Mouse (Mus musculus) limb, embryonic 13.5 days (tissue): ENCODE measurements at regions not wholly inside any gene's neighbourhood (a gene's known extent, or its start where the extent isn't known, plus 50 kb on each side); places are given as distances from the start of the nearest gene placed in this dataset.

ENCODE experiments used
- ATAC-seq: fragments of 200-750 bp; cut with Nextera tagmentation; 2 replicates; pipeline ENCODE4 v1.8.0; 2017; ENCODE audit warnings: low read depth, moderate number of reproducible peaks, moderate TSS enrichment; ENCODE audit not compliant: low FRiP score
- H3K27ac ChIP-seq: fragments of 300-500 bp; sonication (generic); 2 replicates; pipeline ENCODE4 v1.5.1; 2015; ENCODE audit warnings: inconsistent platforms, mild to moderate bottlenecking, moderate library complexity
- H3K27me3 ChIP-seq: fragments of 300-500 bp; sonication (generic); 2 replicates; pipeline ENCODE4 v1.6.1; 2015; ENCODE audit warnings: mild to moderate bottlenecking, inconsistent platforms
- H3K36me3 ChIP-seq: fragments of 300-500 bp; sonication (generic); 2 replicates; pipeline ENCODE4 v1.6.1; 2015; ENCODE audit warnings: inconsistent platforms, mild to moderate bottlenecking, moderate library complexity
- H3K4me1 ChIP-seq: fragments of 300-500 bp; sonication (generic); 2 replicates; pipeline ENCODE4 v1.6.1; 2015; ENCODE audit warnings: inconsistent platforms
- H3K4me2 ChIP-seq: fragments of 300-500 bp; sonication (generic); replicated peaks from 2 replicates; pipeline ENCODE4 v1.6.1; 2015; ENCODE audit warnings: inconsistent platforms, mild to moderate bottlenecking, moderate library complexity
- H3K4me3 ChIP-seq: fragments of 300-500 bp; sonication (generic); 2 replicates; pipeline ENCODE4 v1.5.1; 2015; ENCODE audit warnings: moderate library complexity, mild to moderate bottlenecking, inconsistent platforms
- H3K9ac ChIP-seq: fragments of 300-500 bp; sonication (generic); 2 replicates; pipeline ENCODE4 v1.6.1; 2015; ENCODE audit warnings: mild to moderate bottlenecking, inconsistent platforms
- H3K9me3 ChIP-seq: fragments of 300-500 bp; sonication (generic); 2 replicates; pipeline ENCODE4 v1.6.1; 2016; ENCODE audit warnings: inconsistent platforms
- WGBS: fragments of 180-500 bp; shearing (Covaris S2); methylation state at CpG from one replicate; pipeline ENCODE4 v1.1.7; 2015; 5-methylcytosine and 5-hydroxymethylcytosine counted together

DNA sequence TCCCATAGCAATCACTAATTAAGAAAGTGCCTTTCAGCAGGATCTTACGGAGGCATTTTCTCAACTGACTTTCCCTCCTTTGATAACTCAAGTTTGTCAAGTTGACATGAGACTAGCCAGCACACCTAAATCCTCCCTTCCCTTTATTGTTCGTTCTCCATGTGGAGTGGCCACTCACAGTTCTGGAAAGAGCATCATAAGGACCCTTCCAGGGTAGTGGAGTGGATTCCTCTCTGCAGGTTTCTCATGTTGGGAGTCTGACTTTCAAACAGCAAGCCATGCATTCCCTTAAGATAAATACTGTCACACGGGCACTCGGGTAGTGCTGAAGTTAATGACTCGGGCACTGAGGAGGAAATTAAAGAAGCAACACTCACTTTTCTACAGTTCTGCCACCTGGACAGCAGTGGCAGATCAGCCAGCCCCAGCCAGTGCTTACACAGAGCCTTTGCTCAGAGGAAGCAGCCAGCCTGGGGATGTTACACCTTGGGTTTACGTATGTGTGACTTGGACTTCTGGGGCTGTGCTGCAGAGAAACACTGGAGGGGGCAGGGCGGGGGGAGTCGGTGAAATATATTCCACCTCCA, 432.8 kb upstream of the Kazn start:
- no peak for ATAC-seq
- no peaks in the 10 kb centered on the region for H3K36me3 ChIP-seq
- WGBS, result 53% methylated on average over 8 of the region's 8 CpGs
- H3K4me2 ChIP-seq, result no peak overlapping the region
- no peak overlapping the region for H3K4me3 ChIP-seq
- peaks cover 35% of the 10 kb centered on the region for H3K4me1 ChIP-seq
- H3K27me3 ChIP-seq, result no peaks in the 10 kb centered on the region
- H3K27ac ChIP-seq, result no peak overlapping the region
- H3K9me3 ChIP-seq, result no peaks in the 10 kb centered on the region
- no peak overlapping the region for H3K9ac ChIP-seq

DNA sequence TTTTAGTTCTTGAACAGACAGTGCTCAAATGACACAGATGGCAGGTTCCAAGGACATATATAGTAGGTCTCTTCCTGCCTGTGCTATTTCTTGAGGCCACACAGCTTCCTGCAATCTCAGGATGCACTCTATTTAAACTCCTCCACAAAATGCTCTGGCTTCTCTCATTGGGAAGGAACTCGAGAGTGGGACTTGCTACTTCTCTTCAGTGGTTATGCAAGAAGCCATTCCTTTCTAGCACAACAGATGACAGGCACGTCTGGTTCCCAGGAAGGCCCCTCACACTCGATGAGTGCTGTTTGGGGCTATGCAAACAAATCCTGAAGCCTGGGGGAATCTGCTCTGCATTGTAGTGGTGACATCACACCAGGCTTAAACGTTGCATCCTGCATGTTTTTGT, 425.6 kb upstream of the Kazn start:
- no peaks in the 10 kb centered on the region for H3K4me1 ChIP-seq
- 55% methylated on average over 4 of the region's 4 CpGs for WGBS
- H3K36me3 ChIP-seq, result no peaks in the 10 kb centered on the region
- ATAC-seq, result no peak
- no peak overlapping the region for H3K27ac ChIP-seq
- H3K9me3 ChIP-seq, result no peaks in the 10 kb centered on the region
- no peak overlapping the region for H3K9ac ChIP-seq
- H3K4me3 ChIP-seq, result no peak overlapping the region
- no peaks in the 10 kb centered on the region for H3K27me3 ChIP-seq
- H3K4me2 ChIP-seq, result no peak overlapping the region

DNA sequence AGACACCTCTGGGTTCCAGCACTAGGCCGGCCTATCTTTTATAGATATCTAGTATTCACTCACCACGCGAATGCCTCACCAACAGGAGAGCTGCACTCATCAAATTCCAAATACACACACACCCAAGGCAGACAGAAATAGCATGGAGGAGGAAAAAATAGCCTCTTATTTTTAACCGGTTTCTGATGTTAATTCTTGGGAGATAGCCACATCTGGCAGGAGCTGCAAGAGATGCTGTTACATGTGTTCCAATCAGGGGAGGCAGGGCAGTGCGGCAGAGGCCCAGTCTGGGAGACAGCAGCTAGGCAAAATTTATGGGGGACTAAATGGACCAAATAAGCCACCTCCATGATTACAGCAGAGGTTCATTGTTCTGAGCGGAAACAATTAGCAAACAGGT, 419.0 kb upstream of the Kazn start:
- 68% methylated on average over 6 of the region's 6 CpGs for WGBS

DNA sequence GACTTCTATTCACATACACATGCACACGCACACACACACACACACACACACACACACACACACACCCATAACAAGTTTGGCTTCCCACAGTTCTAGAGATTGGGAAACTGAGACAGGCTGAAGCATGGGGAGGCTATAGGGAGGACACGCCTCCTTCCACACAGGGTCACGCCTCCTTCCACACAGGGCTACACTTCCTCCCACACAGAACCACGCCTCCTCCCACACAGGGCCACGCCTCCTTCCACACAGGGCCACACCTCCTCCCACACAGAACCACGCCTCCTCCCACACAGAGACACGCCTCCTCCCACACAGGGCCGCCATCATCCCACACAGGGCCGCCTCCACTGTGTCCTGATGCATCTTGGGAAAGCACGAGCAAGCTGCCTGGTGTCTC, 401.9 kb upstream of the Kazn start:
- Histone ChIP-seq H3K4me2 (no peak overlapping the region), H3K4me3 (no peak overlapping the region), H3K9ac (no peak overlapping the region), H3K27ac (no peak overlapping the region), H3K27me3 (no peaks in the 10 kb centered on the region), H3K9me3 (no peaks in the 10 kb centered on the region), H3K36me3 (no peaks in the 10 kb centered on the region), H3K4me1 (peaks cover 7% of the 10 kb centered on the region)
- ATAC-seq, result peak; percentile 18
- 85% methylated on average over 10 of the region's 10 CpGs for WGBS

More for the DNA sequence above, 419.0 kb upstream of the Kazn start:
- Histone ChIP-seq H3K27me3 (no peaks in the 10 kb centered on the region), H3K36me3 (no peaks in the 10 kb centered on the region), H3K4me3 (no peak overlapping the region), H3K4me2 (no peak overlapping the region), H3K9me3 (no peaks in the 10 kb centered on the region), H3K27ac (no peak overlapping the region), H3K9ac (no peak overlapping the region), H3K4me1 (no peaks in the 10 kb centered on the region)
- no peak for ATAC-seq

DNA sequence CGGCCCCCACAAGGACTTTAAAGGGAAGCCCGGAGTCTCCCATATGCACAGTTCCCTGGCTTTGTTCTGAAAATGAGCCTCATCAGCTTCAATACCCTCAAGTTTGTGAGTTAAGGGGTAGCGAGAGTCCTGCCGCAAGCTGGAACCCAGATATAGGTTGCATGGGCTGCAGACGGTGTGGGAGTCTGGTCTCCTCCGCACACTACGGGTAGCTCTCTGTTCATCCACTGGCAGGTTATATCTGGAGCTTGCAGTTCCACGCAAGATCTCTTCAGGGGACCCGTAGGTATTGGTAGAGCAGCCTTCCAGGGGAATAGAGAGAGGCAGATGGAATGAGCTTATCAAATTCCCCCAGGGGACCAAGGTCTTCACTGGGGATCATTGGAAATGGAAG, 400.1 kb upstream of the Kazn start:
- Histone ChIP-seq H3K36me3 (no peaks in the 10 kb centered on the region), H3K9ac (no peak overlapping the region), H3K4me2 (no peak overlapping the region), H3K4me1 (peaks cover 11% of the 10 kb centered on the region), H3K4me3 (no peak overlapping the region), H3K27me3 (no peaks in the 10 kb centered on the region), H3K9me3 (no peaks in the 10 kb centered on the region), H3K27ac (no peak overlapping the region)
- 70% methylated on average over 9 of the region's 9 CpGs for WGBS
- no peak; the same call in 1 of the 2 replicates for ATAC-seq

DNA sequence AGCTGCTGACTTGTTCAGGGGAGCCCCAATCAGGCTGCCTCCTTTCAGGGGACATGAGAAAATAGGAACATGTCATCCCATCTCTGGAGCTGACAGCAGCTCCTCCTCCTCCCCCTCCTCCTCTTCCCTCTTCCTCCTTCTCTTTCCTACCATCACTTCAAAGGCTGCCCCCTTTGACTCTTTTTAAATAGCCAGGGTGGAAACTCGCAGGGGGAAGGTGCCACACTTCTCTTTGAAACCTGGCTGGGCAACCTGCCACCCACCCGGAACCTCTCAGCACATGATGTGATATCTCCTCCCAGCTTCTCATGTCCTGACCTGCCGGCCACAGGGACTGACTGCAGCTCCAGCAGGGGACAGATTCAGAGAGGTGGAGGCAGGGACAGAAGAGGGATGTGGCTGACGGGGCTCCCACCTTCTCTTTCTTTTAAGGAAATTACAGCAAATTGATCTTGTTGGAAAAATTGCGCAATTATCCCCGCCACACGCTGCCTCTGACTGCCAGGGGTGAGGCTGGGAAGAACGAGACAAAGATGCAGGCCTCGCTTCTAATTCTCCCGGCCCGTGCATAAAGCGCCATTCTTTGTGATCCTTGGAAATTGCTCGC, 399.6 kb upstream of the Kazn start:
- no peak for ATAC-seq
- Histone ChIP-seq H3K4me2 (no peak overlapping the region), H3K9me3 (no peaks in the 10 kb centered on the region), H3K36me3 (no peaks in the 10 kb centered on the region), H3K27me3 (no peaks in the 10 kb centered on the region), H3K4me3 (no peak overlapping the region), H3K4me1 (peaks cover 16% of the 10 kb centered on the region), H3K27ac (no peak overlapping the region), H3K9ac (no peak overlapping the region)
- 33% methylated on average over 13 of the region's 13 CpGs for WGBS

DNA sequence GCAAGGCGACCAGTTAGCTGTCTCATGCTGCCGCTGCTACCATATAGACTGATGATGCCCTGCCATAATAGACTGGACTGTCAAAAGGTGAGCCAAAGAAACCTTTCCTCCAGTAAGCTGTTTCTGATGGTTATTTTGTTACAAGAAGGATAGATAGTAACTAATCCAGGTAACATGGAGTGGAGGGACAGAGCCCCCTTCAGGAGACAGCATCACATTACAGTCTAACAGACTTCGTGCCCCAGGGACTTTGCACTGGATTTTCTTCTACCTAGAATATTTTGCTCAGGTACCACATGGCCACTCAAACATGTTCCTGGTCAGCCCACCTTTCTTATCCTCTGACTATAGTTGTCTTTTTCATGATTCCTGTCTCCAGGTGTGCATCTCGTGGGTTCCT, 398.9 kb upstream of the Kazn start:
- Histone ChIP-seq H3K36me3 (no peaks in the 10 kb centered on the region), H3K9me3 (no peaks in the 10 kb centered on the region), H3K27ac (no peak overlapping the region), H3K4me3 (no peak overlapping the region), H3K27me3 (no peaks in the 10 kb centered on the region), H3K4me1 (peaks cover 19% of the 10 kb centered on the region), H3K9ac (no peak overlapping the region), H3K4me2 (no peak overlapping the region)
- WGBS, result 89% methylated on average over 4 of the region's 4 CpGs
- ATAC-seq, result no peak

DNA sequence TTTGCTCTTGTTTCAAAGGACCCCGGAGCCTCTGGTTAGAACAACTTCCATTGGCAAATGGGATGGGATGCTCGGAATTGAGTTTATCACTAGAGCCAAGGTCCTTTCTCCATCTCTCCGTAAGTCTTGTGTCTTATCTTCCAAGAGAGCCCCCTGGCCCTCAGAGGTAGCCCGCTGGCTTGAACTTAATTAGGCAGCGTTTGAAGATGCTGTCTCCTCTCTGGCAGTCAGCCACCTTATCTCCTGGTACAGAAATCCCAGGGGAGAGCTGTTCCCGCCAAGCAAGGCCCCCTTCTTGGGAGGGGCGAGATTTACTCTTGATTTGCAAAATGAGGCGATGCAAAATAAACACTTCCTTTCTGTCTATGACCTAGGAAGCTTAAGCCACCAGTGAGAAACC, 395.2 kb upstream of the Kazn start:
- Histone ChIP-seq H3K4me3 (no peak overlapping the region), H3K36me3 (no peaks in the 10 kb centered on the region), H3K27me3 (no peaks in the 10 kb centered on the region), H3K4me2 (no peak overlapping the region), H3K4me1 (peaks cover 19% of the 10 kb centered on the region), H3K9me3 (no peaks in the 10 kb centered on the region), H3K27ac (no peak overlapping the region), H3K9ac (no peak overlapping the region)
- WGBS, result 73% methylated on average over 8 of the region's 8 CpGs
- ATAC-seq, result no peak

DNA sequence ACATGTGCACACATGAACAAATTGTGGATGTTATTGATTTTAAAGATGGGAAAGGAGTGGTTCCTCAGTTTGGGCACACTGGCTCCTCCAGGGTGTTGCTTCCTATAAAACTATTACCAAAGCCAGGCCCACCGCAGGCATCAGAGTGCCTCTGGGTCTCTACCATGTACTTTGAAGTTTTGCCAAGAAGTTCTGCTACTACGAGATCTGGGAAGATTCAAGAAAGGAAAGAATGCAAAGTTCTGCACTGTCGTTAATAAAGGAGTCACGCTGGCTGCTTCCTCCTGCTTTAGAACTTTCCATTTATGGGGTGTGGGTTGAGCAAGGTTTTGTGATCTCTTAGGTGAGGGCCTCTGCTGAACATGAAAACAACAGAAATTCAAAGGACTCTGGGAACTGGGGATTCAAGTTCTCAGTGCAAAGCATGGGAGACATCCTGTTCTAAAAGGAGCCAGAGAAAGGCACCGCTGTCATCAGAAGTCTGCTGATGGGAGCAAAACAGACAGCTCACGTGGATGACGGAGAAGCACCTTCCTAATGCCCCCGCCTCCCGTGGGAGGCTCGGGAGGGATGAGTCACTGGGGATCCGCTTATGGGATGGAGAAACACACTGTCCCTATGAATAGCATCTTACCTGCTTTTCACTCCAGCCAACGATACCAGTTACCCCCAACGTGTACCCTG, 394.6 kb upstream of the Kazn start:
- H3K27me3 ChIP-seq, result no peaks in the 10 kb centered on the region
- no peak for ATAC-seq
- H3K36me3 ChIP-seq, result no peaks in the 10 kb centered on the region
- no peaks in the 10 kb centered on the region for H3K9me3 ChIP-seq
- no peak overlapping the region for H3K4me2 ChIP-seq
- 56% methylated on average over 13 of the region's 13 CpGs for WGBS
- no peak overlapping the region for H3K9ac ChIP-seq
- no peak overlapping the region; the same call in 1 of the 2 replicates for H3K27ac ChIP-seq
- peaks cover 14% of the 10 kb centered on the region for H3K4me1 ChIP-seq
- no peak overlapping the region for H3K4me3 ChIP-seq

DNA sequence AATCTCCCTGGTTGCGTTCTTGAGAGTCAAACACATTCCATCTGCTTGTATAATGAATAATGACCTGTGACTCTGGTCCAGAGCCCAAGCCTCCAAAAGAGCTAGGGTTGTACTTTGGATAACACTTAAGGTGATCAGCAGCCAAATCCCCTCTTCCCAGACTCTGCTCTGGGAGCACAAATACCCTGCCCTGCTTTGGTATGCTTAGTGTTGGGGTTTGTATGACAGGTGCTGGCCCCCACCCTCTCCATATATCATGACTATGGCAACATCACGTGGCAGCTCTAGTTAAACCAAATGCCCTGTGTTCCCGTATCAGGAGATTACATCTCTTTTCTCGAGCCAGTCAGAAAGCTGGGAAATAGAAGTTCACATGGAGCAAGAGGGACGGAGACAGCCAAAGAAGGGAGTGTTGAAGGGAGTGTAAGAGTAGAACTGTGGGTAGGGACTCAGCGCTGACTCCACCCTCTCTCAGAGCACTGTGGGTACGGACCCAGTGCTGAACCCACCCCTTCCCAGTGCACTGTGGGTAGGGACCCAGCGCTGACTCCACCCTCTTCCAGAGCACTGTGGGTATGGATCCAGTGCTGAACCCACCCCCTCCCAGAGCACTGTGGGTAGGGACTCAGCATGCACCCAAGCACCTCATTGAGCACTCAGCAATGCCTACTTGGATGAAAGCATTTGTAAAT, 387.4 kb upstream of the Kazn start:
- Histone ChIP-seq H3K27me3 (no peaks in the 10 kb centered on the region), H3K36me3 (no peaks in the 10 kb centered on the region), H3K27ac (no peak overlapping the region), H3K4me1 (peaks cover 12% of the 10 kb centered on the region), H3K9me3 (no peaks in the 10 kb centered on the region), H3K4me3 (no peak overlapping the region), H3K9ac (no peak overlapping the region), H3K4me2 (no peak overlapping the region)
- ATAC-seq, result peak; percentile 55; the same call in 1 of the 2 replicates
- WGBS, result 68% methylated on average over 8 of the region's 8 CpGs

DNA sequence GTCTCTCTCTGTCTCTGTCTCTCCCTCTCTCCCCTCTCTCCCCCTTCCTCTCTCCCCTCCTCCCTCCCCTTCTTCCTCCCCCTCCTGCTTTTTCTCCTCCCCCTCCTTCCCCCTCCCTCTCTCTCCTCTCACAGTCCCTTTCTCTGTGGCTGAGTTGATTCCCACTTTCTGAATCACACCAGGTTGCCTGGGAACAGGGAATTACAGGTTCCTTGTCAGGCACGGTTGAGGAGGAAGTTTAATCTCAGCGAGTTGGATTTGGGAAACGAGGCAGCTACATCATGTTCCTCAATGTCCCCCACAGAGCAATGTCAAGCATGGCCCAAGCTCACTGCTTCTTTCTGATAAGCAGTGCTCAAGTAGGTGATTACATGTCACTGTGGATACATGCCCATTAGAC, 386.3 kb upstream of the Kazn start:
- Histone ChIP-seq H3K4me1 (peaks cover 14% of the 10 kb centered on the region), H3K9me3 (no peaks in the 10 kb centered on the region), H3K36me3 (no peaks in the 10 kb centered on the region), H3K27ac (no peak overlapping the region), H3K4me2 (no peak overlapping the region), H3K4me3 (no peak overlapping the region), H3K9ac (no peak overlapping the region), H3K27me3 (no peaks in the 10 kb centered on the region)
- 48% methylated on average over 3 of the region's 3 CpGs for WGBS
- no peak for ATAC-seq

DNA sequence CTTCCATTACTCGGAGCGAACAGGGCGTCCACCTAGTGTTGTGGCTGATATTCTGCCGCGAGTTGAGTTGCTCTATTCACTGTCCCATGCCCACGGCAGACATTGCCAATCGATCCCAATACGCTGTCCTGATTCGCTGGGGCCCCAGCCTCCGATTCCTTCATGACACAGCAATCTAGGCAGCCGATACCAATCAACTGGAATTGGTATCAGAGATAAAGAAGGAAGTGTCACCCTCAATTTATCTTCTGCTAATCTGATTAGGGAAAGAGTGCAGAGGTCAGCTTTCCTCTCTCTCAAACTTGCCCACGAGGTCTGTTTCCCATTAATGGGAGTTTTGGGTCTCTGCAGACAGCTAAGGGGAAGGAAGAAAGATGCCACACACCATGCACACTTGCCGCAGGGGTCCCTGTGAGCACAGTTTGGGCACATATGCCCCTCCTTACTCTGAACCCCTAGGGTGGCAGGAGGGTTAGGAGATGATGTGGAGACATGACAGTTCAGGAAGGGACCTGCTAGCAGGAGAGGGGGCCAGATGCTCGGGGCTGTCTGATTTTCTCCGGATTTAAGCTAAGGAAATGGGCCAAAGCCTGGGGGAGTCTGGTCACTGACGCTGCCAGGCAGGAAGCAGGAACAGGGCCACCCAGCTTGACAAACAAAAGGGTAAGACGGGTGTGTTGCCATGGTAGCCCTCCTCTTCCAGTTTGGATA, 383.1 kb upstream of the Kazn start:
- H3K27me3 ChIP-seq, result no peaks in the 10 kb centered on the region
- WGBS, result 28% methylated on average over 17 of the region's 17 CpGs
- no peak for ATAC-seq
- no peak overlapping the region for H3K27ac ChIP-seq
- H3K9me3 ChIP-seq, result no peaks in the 10 kb centered on the region
- H3K9ac ChIP-seq, result no peak overlapping the region
- peaks cover 23% of the 10 kb centered on the region for H3K4me1 ChIP-seq
- no peak overlapping the region for H3K4me2 ChIP-seq
- H3K36me3 ChIP-seq, result no peaks in the 10 kb centered on the region
- H3K4me3 ChIP-seq, result no peak overlapping the region
